Mouse (Mus musculus): ENCODE results near the gene Vmn1r113. TPM values are rescaled to one million over a fixed set of nuclear protein-coding genes. Genes with fewer than 3 reads are reported as not detected.
"Not testable (repeated sequence)": the region's sequence is repeated elsewhere in the genome, so short reads cannot be mapped to it uniquely, and the experiment has no call there.

Vmn1r113 gene
- not detected for total RNA-seq (2021)
- long read RNA-seq, experiment 1: 0 reads
- long read RNA-seq, experiment 2: 0 reads

GRCm38 (mm10) chr7:20786985-20787384, at the start of gene Vmn1r113:
Gene Vmn1r113 (plus strand): TSS chr7:20787285.
- DNase-seq (ENCODE audit: low spot score): not testable (repeated sequence)

GRCm38 (mm10) chr7:20770885-20771284, 16.2 kb upstream of the Vmn1r113 start, which contains the start of gene Vmn1r112:
Gene Vmn1r112 (plus strand): TSS chr7:20771185.
- not testable (repeated sequence) for DNase-seq (ENCODE audit: low spot score)

GRCm38 (mm10) chr7:20812086-20812485, 25.0 kb downstream of the Vmn1r113 start, which contains the start of gene Vmn1r114:
Gene Vmn1r114 (minus strand): TSS chr7:20812186.
- DNase-seq (ENCODE audit: low spot score): not testable (repeated sequence)

Other genes with a start within 250 kb of the Vmn1r113 start
- gene Gm5726, start 241.5 kb upstream of the Vmn1r113 start, total RNA-seq (2021): not detected
- gene Gm4141, start 211.0 kb upstream of the Vmn1r113 start, total RNA-seq (2021): not detected
- gene Gm4513, start 188.3 kb upstream of the Vmn1r113 start, total RNA-seq (2021): not detected
- not detected for gene Vmn1r107, start 118.4 kb upstream of the Vmn1r113 start, total RNA-seq (2021)
- not detected for gene Vmn1r111, start 84.1 kb upstream of the Vmn1r113 start, total RNA-seq (2021)
- not detected for gene Gm10668, start 56.7 kb upstream of the Vmn1r113 start, total RNA-seq (2021)
- gene Vmn1r112, start 16.1 kb upstream of the Vmn1r113 start, total RNA-seq (2021): not detected
- gene Vmn1r114, start 24.9 kb downstream of the Vmn1r113 start, total RNA-seq (2021): not detected
- not detected for gene Vmn1r115, start 57.7 kb downstream of the Vmn1r113 start, total RNA-seq (2021)
- gene Vmn1r116, start 85.0 kb downstream of the Vmn1r113 start, total RNA-seq (2021): not detected
- not detected for gene Vmn1r117, start 96.8 kb downstream of the Vmn1r113 start, total RNA-seq (2021)
- not detected for gene Vmn1r118, start 125.1 kb downstream of the Vmn1r113 start, total RNA-seq (2021)
- gene Vmn1r119, start 225.2 kb downstream of the Vmn1r113 start, total RNA-seq (2021): not detected

Data from gastrocnemius, adult 18-20 months (tissue).